Mouse (Mus musculus): ENCODE data around the gene Galk1. TPM values are rescaled to one million over a fixed set of nuclear protein-coding genes. Genes with fewer than 3 reads are reported as not detected.
A peak's percentile ranks its signal among the peaks of the same experiment; 100 is the strongest.

Gene Galk1
- polyA plus RNA-seq (2015; fragmentation: Nextera tagmentation; extraction: Ambion mirVana), result 180 and 192 TPM in 2 replicates

- Histone ChIP-seq H3K36me3 (ENCODE audit: control insufficient read depth, insufficient read depth) (0 out of 2 replicates have a peak, but pooled peaks cover 3% of the 10 kb centered on the region), H3K9ac (ENCODE audit: low read depth, low read length) (peak within 1 kb of the TSS; percentile 78), H3K4me3 (ENCODE audit: low read depth, low read length) (peak within 1 kb of the TSS; percentile 70), H3K27ac (ENCODE audit: low read length) (peak within 1 kb of the TSS; percentile 85), H3K4me1 (ENCODE audit: control insufficient read depth, low read depth, low read length) (peaks cover 12% of the 10 kb centered on the region), H3K27me3 (ENCODE audit: control insufficient read depth, insufficient read depth, low read depth, low read length) (peaks cover 12% of the 10 kb centered on the region), H3K4me2 (ENCODE audit: low read depth, low read length) (peak within 1 kb of the TSS; percentile 91), H3K9me3 (replicated peaks; ENCODE audit: control insufficient read depth, low read length) (no peaks in the 10 kb centered on the region)
- WGBS (ENCODE audit: insufficient replicate concordance), result under 1% methylated on average over 54 of the region's 55 CpGs
- peak; percentile 87 for ATAC-seq (ENCODE audit: low read depth)
Measured at GRCm38 (mm10) chr11:116012262-116012947, at the start of gene Galk1. TSS of gene Galk1 (minus strand) at chr11:116012719.

- no peaks in the 10 kb centered on the region for H3K9me3 ChIP-seq (replicated peaks; ENCODE audit: control insufficient read depth, low read length)
- 83% methylated on average over 13 of the region's 13 CpGs for WGBS (ENCODE audit: insufficient replicate concordance)
- no peaks in the 10 kb centered on the region for H3K27me3 ChIP-seq (ENCODE audit: control insufficient read depth, insufficient read depth, low read depth, low read length)
- H3K4me2 ChIP-seq (ENCODE audit: low read depth, low read length), result no peak overlapping the region
- H3K36me3 ChIP-seq (ENCODE audit: control insufficient read depth, insufficient read depth), result peaks cover 13% of the 10 kb centered on the region
- ATAC-seq (ENCODE audit: low read depth), result no peak
- peaks cover 15% of the 10 kb centered on the region for H3K4me1 ChIP-seq (ENCODE audit: control insufficient read depth, low read depth, low read length)
- no peak overlapping the region for H3K27ac ChIP-seq (ENCODE audit: low read length)
- no peak overlapping the region for H3K9ac ChIP-seq (ENCODE audit: low read depth, low read length)
- H3K4me3 ChIP-seq (ENCODE audit: low read depth, low read length), result no peak overlapping the region
Measured at GRCm38 (mm10) chr11:116061641-116062415, 49.3 kb upstream of the Galk1 start.

- no peak for ATAC-seq (ENCODE audit: low read depth)
- H3K36me3 ChIP-seq (ENCODE audit: control insufficient read depth, insufficient read depth), result peaks cover 22% of the 10 kb centered on the region
- H3K27ac ChIP-seq (ENCODE audit: low read length), result no peak overlapping the region
Measured at GRCm38 (mm10) chr11:116060596-116060995, 48.1 kb upstream of the Galk1 start.

GRCm38 (mm10) chr11:116059691-116060025 lies 47.1 kb upstream of the Galk1 start:
- H3K4me3 ChIP-seq (ENCODE audit: low read depth, low read length), result no peak overlapping the region
- no peak overlapping the region for H3K9ac ChIP-seq (ENCODE audit: low read depth, low read length)
- no peak overlapping the region for H3K27ac ChIP-seq (ENCODE audit: low read length)
- no peak for ATAC-seq (ENCODE audit: low read depth)
- peaks cover 24% of the 10 kb centered on the region for H3K36me3 ChIP-seq (ENCODE audit: control insufficient read depth, insufficient read depth)
- H3K9me3 ChIP-seq (replicated peaks; ENCODE audit: control insufficient read depth, low read length), result no peaks in the 10 kb centered on the region
- no peaks in the 10 kb centered on the region for H3K27me3 ChIP-seq (ENCODE audit: control insufficient read depth, insufficient read depth, low read depth, low read length)
- no peak overlapping the region for H3K4me2 ChIP-seq (ENCODE audit: low read depth, low read length)
- 90% methylated on average over 11 of the region's 11 CpGs for WGBS (ENCODE audit: insufficient replicate concordance)
- H3K4me1 ChIP-seq (ENCODE audit: control insufficient read depth, low read depth, low read length), result peaks cover 29% of the 10 kb centered on the region

More at GRCm38 (mm10) chr11:116060596-116060995, 48.1 kb upstream of the Galk1 start:
- H3K9me3 ChIP-seq (replicated peaks; ENCODE audit: control insufficient read depth, low read length), result no peaks in the 10 kb centered on the region
- peaks cover 27% of the 10 kb centered on the region for H3K4me1 ChIP-seq (ENCODE audit: control insufficient read depth, low read depth, low read length)
- H3K9ac ChIP-seq (ENCODE audit: low read depth, low read length), result no peak overlapping the region
- H3K27me3 ChIP-seq (ENCODE audit: control insufficient read depth, insufficient read depth, low read depth, low read length), result no peaks in the 10 kb centered on the region
- H3K4me2 ChIP-seq (ENCODE audit: low read depth, low read length), result no peak overlapping the region
- 82% methylated on average over 9 of the region's 9 CpGs for WGBS (ENCODE audit: insufficient replicate concordance)
- no peak overlapping the region for H3K4me3 ChIP-seq (ENCODE audit: low read depth, low read length)

- Histone ChIP-seq H3K27ac (ENCODE audit: low read length) (no peak overlapping the region), H3K9me3 (replicated peaks; ENCODE audit: control insufficient read depth, low read length) (no peaks in the 10 kb centered on the region), H3K4me2 (ENCODE audit: low read depth, low read length) (no peak overlapping the region), H3K27me3 (ENCODE audit: control insufficient read depth, insufficient read depth, low read depth, low read length) (no peaks in the 10 kb centered on the region), H3K4me3 (ENCODE audit: low read depth, low read length) (no peak overlapping the region), H3K9ac (ENCODE audit: low read depth, low read length) (no peak overlapping the region), H3K4me1 (ENCODE audit: control insufficient read depth, low read depth, low read length) (peaks cover 30% of the 10 kb centered on the region), H3K36me3 (ENCODE audit: control insufficient read depth, insufficient read depth) (peaks cover 29% of the 10 kb centered on the region)
- ATAC-seq (ENCODE audit: low read depth), result no peak
- WGBS (ENCODE audit: insufficient replicate concordance), result 94% methylated on average over 17 of the region's 17 CpGs
Measured at GRCm38 (mm10) chr11:116058868-116059690, 46.6 kb upstream of the Galk1 start.

GRCm38 (mm10) chr11:116058022-116058614 lies 45.6 kb upstream of the Galk1 start:
- Histone ChIP-seq H3K4me2 (ENCODE audit: low read depth, low read length) (0 out of 2 replicates have a peak overlapping the region, but pooled peaks have one; percentile 15), H3K9ac (ENCODE audit: low read depth, low read length) (no peak overlapping the region), H3K9me3 (replicated peaks; ENCODE audit: control insufficient read depth, low read length) (no peaks in the 10 kb centered on the region), H3K36me3 (ENCODE audit: control insufficient read depth, insufficient read depth) (peaks cover 30% of the 10 kb centered on the region), H3K4me1 (ENCODE audit: control insufficient read depth, low read depth, low read length) (peaks cover 39% of the 10 kb centered on the region), H3K4me3 (ENCODE audit: low read depth, low read length) (no peak overlapping the region), H3K27ac (ENCODE audit: low read length) (peak overlapping the region; percentile 43; the same call in 1 of the 2 replicates), H3K27me3 (ENCODE audit: control insufficient read depth, insufficient read depth, low read depth, low read length) (no peaks in the 10 kb centered on the region)
- WGBS (ENCODE audit: insufficient replicate concordance), result 65% methylated on average over 12 of the region's 12 CpGs
- no peak for ATAC-seq (ENCODE audit: low read depth)

- 29% methylated on average over 4 of the region's 4 CpGs for WGBS (ENCODE audit: insufficient replicate concordance)
- Histone ChIP-seq H3K9ac (ENCODE audit: low read depth, low read length) (no peak overlapping the region), H3K27me3 (ENCODE audit: control insufficient read depth, insufficient read depth, low read depth, low read length) (no peaks in the 10 kb centered on the region), H3K9me3 (replicated peaks; ENCODE audit: control insufficient read depth, low read length) (no peaks in the 10 kb centered on the region), H3K4me2 (ENCODE audit: low read depth, low read length) (peak overlapping the region; percentile 15; the same call in 1 of the 2 replicates), H3K36me3 (ENCODE audit: control insufficient read depth, insufficient read depth) (peaks cover 35% of the 10 kb centered on the region), H3K27ac (ENCODE audit: low read length) (peak overlapping the region; percentile 43; the same call in 1 of the 2 replicates), H3K4me3 (ENCODE audit: low read depth, low read length) (no peak overlapping the region), H3K4me1 (ENCODE audit: control insufficient read depth, low read depth, low read length) (peaks cover 41% of the 10 kb centered on the region)
- ATAC-seq (ENCODE audit: low read depth), result peak; percentile 70
Measured at GRCm38 (mm10) chr11:116057237-116057881, 44.8 kb upstream of the Galk1 start.

- H3K9me3 ChIP-seq (replicated peaks; ENCODE audit: control insufficient read depth, low read length), result no peaks in the 10 kb centered on the region
- 66% methylated on average over 11 of the region's 11 CpGs for WGBS (ENCODE audit: insufficient replicate concordance)
- no peaks in the 10 kb centered on the region for H3K27me3 ChIP-seq (ENCODE audit: control insufficient read depth, insufficient read depth, low read depth, low read length)
- no peak overlapping the region for H3K4me2 ChIP-seq (ENCODE audit: low read depth, low read length)
- H3K4me3 ChIP-seq (ENCODE audit: low read depth, low read length), result no peak overlapping the region
- no peak for ATAC-seq (ENCODE audit: low read depth)
- no peak overlapping the region for H3K27ac ChIP-seq (ENCODE audit: low read length)
- H3K36me3 ChIP-seq (ENCODE audit: control insufficient read depth, insufficient read depth), result peaks cover 38% of the 10 kb centered on the region
- H3K9ac ChIP-seq (ENCODE audit: low read depth, low read length), result no peak overlapping the region
- H3K4me1 ChIP-seq (ENCODE audit: control insufficient read depth, low read depth, low read length), result peaks cover 41% of the 10 kb centered on the region
Measured at GRCm38 (mm10) chr11:116055873-116056272, 43.4 kb upstream of the Galk1 start.
